Mouse (Mus musculus) olfactory bulb, adult 2 months (tissue): ENCODE data around the gene Tnfrsf14. TPM values are rescaled to one million over a fixed set of nuclear protein-coding genes. Genes with fewer than 3 reads are reported as not detected.

Experiments used
- H3K27ac ChIP-seq: fragments of 200-500 bp; 2 replicates; pipeline ENCODE4 v1.5.1; 2012; ENCODE audit warnings: low read depth, low read length; ENCODE audit not compliant: insufficient read depth
- H3K4me1 ChIP-seq: fragments of 200-500 bp; 2 replicates; pipeline ENCODE4 v1.6.1; 2012; ENCODE audit warnings: low read length; ENCODE audit not compliant: control insufficient read depth, insufficient read depth
- H3K4me3 ChIP-seq: fragments of 200-500 bp; 2 replicates; pipeline ENCODE4 v1.5.1; 2012; ENCODE audit warnings: mild to moderate bottlenecking, low read depth, low read length, moderate library complexity; ENCODE audit not compliant: insufficient read depth
- CTCF ChIP-seq: fragments of 200-500 bp; IDR thresholded peaks from 2 replicates; pipeline ENCODE4 v1.5.1; 2012; ENCODE audit warnings: low read depth, mild to moderate bottlenecking, low read length, moderate library complexity; ENCODE audit not compliant: insufficient read depth
- POLR2A ChIP-seq: fragments of 200-500 bp; IDR thresholded peaks from 2 replicates; pipeline ENCODE4 v1.6.1; 2012; ENCODE audit warnings: mild to moderate bottlenecking, low read depth, low read length, moderate library complexity; ENCODE audit not compliant: insufficient read depth
- WGBS: fragments of 180-500 bp; shearing (Covaris S2); methylation state at CpG from one replicate; pipeline ENCODE4 v1.1.7; 2018; 5-methylcytosine and 5-hydroxymethylcytosine counted together
- polyA plus RNA-seq: library from polyadenylated mRNA; stranded (reverse); fragments of >200 nt; gene quantifications from 2 replicates; pipeline ENCODE4 v1.2.4, GENCODE M21; 2012; ENCODE audit warnings: low replicate concordance; ENCODE audit not compliant: missing spikeins, insufficient read depth, insufficient read length

Tnfrsf14 gene
- polyA plus RNA-seq, 1 experiment = not detected

GRCm38 (mm10) chr4:154926969-154927898, 1.1 kb downstream of the Tnfrsf14 start:
- Histone ChIP-seq H3K27ac (peak overlapping the region; percentile 45; the same call in 1 of the 2 replicates), H3K4me3 (no peak overlapping the region), H3K4me1 (0 out of 2 replicates have a peak, but pooled peaks cover 2% of the 10 kb centered on the region)
- TF ChIP-seq CTCF (no peak), POLR2A (no peak)
- 80% methylated on average over 9 of the region's 9 CpGs for WGBS

DNA sequence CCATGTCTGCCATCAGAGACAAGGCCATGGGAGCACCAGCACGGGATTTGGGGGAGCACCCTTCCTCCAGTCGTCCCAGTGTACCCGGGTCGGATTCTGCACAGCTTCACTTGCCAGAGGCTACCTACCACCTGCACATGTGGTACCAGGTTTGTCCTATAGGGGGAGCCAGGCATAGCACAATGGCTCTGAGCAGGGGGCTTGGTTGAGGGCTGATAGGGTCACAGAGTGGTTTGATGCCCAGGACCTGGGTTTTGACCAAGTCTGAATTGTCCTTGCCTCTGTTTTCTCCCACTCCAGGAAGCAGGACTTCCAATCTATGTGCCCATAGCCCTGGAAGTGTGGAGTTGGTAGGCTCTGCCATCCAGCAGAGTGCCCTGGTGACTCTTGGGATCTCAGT, 3.0 kb downstream of the Tnfrsf14 start:
- TF ChIP-seq POLR2A (no peak), CTCF (no peak)
- 61% methylated on average over 4 of the region's 4 CpGs for WGBS

DNA sequence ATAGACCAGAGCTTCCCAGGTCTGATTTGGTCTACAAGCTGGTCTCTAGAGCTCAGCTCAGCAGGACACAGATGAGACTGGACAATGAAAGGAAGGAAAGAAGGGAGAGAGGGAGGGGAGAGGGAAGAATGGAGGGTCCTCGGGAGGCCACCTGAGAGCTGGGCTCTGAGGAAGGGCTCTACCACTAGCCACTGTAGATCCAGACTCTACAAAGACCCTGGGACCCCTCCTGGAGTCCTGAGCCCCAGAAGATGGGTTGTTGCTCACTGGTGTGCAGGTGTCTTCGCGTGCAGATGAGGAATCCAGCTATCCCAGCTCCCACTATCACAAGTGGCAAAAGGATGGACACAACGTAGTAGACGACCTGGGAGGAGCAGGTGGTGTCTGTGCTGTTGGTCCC, 5.4 kb downstream of the Tnfrsf14 start:
- 0 out of 2 replicates have a peak, but pooled peaks cover 2% of the 10 kb centered on the region for H3K4me1 ChIP-seq
- TF ChIP-seq CTCF (no peak), POLR2A (no peak)
- WGBS = 79% methylated on average over 5 of the region's 5 CpGs

More for the DNA sequence above, 3.0 kb downstream of the Tnfrsf14 start:
- Histone ChIP-seq H3K4me3 (no peak overlapping the region), H3K4me1 (0 out of 2 replicates have a peak, but pooled peaks cover 2% of the 10 kb centered on the region), H3K27ac (no peak overlapping the region)

DNA sequence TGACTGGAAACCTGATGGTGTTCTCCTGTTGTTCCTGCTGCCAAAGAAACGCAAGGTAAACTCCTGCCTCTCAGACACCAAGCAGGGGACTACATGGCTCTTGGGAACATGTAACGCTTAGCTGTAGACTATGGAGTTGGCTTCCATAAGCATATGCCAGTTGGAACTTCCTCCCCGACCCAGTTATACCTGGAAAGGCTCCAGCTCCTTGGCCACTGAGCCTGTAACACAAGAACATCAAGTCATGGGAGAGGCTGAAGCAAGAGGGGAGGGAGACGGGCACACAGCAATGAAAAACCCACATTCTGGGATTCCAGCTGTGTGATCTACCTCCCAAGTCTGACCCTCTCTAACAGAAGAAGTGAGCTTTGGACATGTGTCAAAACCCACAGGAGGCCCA, 6.1 kb downstream of the Tnfrsf14 start:
- Histone ChIP-seq H3K4me1 (0 out of 2 replicates have a peak, but pooled peaks cover 2% of the 10 kb centered on the region), H3K4me3 (no peak overlapping the region), H3K27ac (no peak overlapping the region)
- WGBS = 79% methylated on average over 4 of the region's 4 CpGs
- TF ChIP-seq CTCF = no peak
- TF ChIP-seq POLR2A = no peak

More for the DNA sequence above, 5.4 kb downstream of the Tnfrsf14 start:
- Histone ChIP-seq H3K27ac (no peak overlapping the region), H3K4me3 (no peak overlapping the region)

GRCm38 (mm10) chr4:154916662-154917061, 11.7 kb downstream of the Tnfrsf14 start:
- Histone ChIP-seq H3K4me3 (no peak overlapping the region), H3K27ac (no peak overlapping the region), H3K4me1 (no peaks in the 10 kb centered on the region)
- 63% methylated on average over 4 of the region's 4 CpGs for WGBS
- TF ChIP-seq CTCF = no peak
- no peak for TF ChIP-seq POLR2A

- H3K4me3 ChIP-seq = no peak overlapping the region
- H3K27ac ChIP-seq = no peak overlapping the region
- no peak for TF ChIP-seq POLR2A
- no peak for TF ChIP-seq CTCF
- no peaks in the 10 kb centered on the region for H3K4me1 ChIP-seq
- WGBS = 81% methylated on average over 10 of the region's 10 CpGs
Observed at GRCm38 (mm10) chr4:154915286-154915685, 13.1 kb downstream of the Tnfrsf14 start.

DNA sequence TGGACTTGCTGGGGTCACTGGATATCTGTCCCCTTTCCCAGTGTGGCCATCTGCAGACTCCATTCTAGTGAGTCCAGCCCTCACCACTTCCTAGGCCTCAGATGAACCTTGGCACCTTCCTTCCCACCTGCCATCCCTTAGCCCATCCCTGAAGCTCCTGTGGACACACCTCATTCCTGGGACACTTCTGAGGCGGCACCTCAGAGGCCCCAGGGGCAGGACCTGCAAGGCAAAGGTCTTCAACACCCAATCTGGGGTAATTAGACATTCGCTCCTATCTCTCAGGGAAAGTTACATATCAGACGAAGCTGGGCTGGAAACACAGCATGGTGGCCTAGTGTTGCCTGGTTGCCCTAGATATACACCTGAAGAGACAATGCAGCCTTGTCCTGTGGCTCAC, 13.7 kb downstream of the Tnfrsf14 start:
- no peak overlapping the region for H3K4me3 ChIP-seq
- 91% methylated on average over 3 of the region's 3 CpGs for WGBS
- no peaks in the 10 kb centered on the region for H3K4me1 ChIP-seq
- H3K27ac ChIP-seq = no peak overlapping the region
- TF ChIP-seq POLR2A (no peak), CTCF (no peak)

DNA sequence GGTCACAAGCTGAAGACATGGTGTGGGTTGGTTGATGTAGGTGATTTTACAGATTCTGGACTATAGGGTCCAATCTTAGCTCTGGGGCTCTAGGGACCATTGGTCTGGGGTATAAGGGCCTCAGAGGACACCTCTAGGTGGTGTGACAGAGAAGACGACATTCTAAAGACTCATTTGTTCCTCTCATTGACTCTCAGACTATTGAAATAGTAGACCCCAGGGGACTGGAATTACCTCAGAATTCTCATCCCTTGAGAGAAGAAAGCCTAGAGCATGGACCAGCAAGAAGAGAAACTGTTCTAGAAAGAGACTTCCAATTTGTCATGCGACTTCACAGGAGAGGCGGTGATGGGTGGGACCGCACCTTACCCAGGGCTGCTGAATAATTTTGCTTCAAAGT, 14.1 kb downstream of the Tnfrsf14 start:
- TF ChIP-seq POLR2A = no peak
- no peak for TF ChIP-seq CTCF
- H3K4me3 ChIP-seq = no peak overlapping the region
- H3K4me1 ChIP-seq = no peaks in the 10 kb centered on the region
- WGBS = 95% methylated on average over 4 of the region's 4 CpGs
- H3K27ac ChIP-seq = no peak overlapping the region

GRCm38 (mm10) chr4:154913845-154914244, 14.5 kb downstream of the Tnfrsf14 start:
- Histone ChIP-seq H3K4me3 (no peak overlapping the region), H3K4me1 (no peaks in the 10 kb centered on the region), H3K27ac (no peak overlapping the region)
- TF ChIP-seq POLR2A = no peak
- 98% methylated on average over 3 of the region's 3 CpGs for WGBS

GRCm38 (mm10) chr4:154911644-154912043, 16.7 kb downstream of the Tnfrsf14 start:
- Histone ChIP-seq H3K27ac (no peak overlapping the region), H3K4me3 (no peak overlapping the region), H3K4me1 (peaks cover 4% of the 10 kb centered on the region)
- WGBS = 85% methylated on average over 2 of the region's 2 CpGs
- TF ChIP-seq CTCF (no peak), POLR2A (no peak)
